Mouse (Mus musculus) stomach, postnatal 0 days (tissue): Measurements from ENCODE around the gene Lipk. TPM values are rescaled to one million over a fixed set of nuclear protein-coding genes. Genes with fewer than 3 reads are reported as not detected.

ENCODE experiments used
- ATAC-seq: fragments of 200-750 bp; cut with Nextera tagmentation; 2 replicates; pipeline ENCODE4 v1.8.0; 2017; ENCODE audit not compliant: low FRiP score, low TSS enrichment
- DNase-seq: peaks from one replicate; pipeline ENCODE4 v3.0.0-alpha.2; 2016; ENCODE audit warnings: low spot score
- H3K27ac ChIP-seq: fragments of 300-500 bp; sonication (generic); replicated peaks from 2 replicates; pipeline ENCODE4 v1.5.1; 2014; ENCODE audit warnings: mild to moderate bottlenecking, control low read depth
- H3K27me3 ChIP-seq: fragments of 300-500 bp; sonication (generic); 2 replicates; pipeline ENCODE4 v1.6.1; 2014; ENCODE audit warnings: low read length; ENCODE audit not compliant: control insufficient read depth, insufficient read depth
- H3K36me3 ChIP-seq: fragments of 300-500 bp; sonication (generic); 2 replicates; pipeline ENCODE4 v1.6.1; 2014; ENCODE audit warnings: low read length, mixed read lengths; ENCODE audit not compliant: control insufficient read depth, insufficient read depth
- H3K4me1 ChIP-seq: fragments of 300-500 bp; sonication (generic); replicated peaks from 2 replicates; pipeline ENCODE4 v1.6.1; 2014; ENCODE audit warnings: antibody characterized with exemption; ENCODE audit not compliant: control insufficient read depth, insufficient read depth
- H3K4me2 ChIP-seq: fragments of 300-500 bp; sonication (generic); replicated peaks from 2 replicates; pipeline ENCODE4 v1.6.1; 2014; ENCODE audit warnings: low read depth, mild to moderate bottlenecking, control low read depth, moderate library complexity
- H3K4me3 ChIP-seq: fragments of 300-500 bp; sonication (generic); 2 replicates; pipeline ENCODE4 v1.5.1; 2014; ENCODE audit warnings: low read depth, low read length, control low read depth
- H3K9ac ChIP-seq: fragments of 300-500 bp; sonication (generic); 2 replicates; pipeline ENCODE4 v1.6.1; 2014; ENCODE audit warnings: mild to moderate bottlenecking, low read length, control low read depth, mixed read lengths
- H3K9me3 ChIP-seq: fragments of 300-500 bp; sonication (generic); 2 replicates; pipeline ENCODE4 v1.6.1; 2016; ENCODE audit warnings: low read length; ENCODE audit not compliant: control insufficient read depth
- CTCF ChIP-seq: IDR thresholded peaks from 2 replicates; pipeline ENCODE4 v1.5.1; 2016; ENCODE audit warnings: antibody characterized with exemption, low read depth, mild to moderate bottlenecking, moderate library complexity
- EP300 ChIP-seq: optimal IDR thresholded peaks from 2 replicates; pipeline ENCODE3; 2016; ENCODE audit warnings: antibody characterized with exemption
- WGBS: fragments of 180-500 bp; shearing (Covaris S2); extraction: QIAGEN DNeasy Blood & Tissue Kit; methylation state at CpG from one replicate; pipeline ENCODE4 v1.1.7; 2014; 5-methylcytosine and 5-hydroxymethylcytosine counted together
- microRNA-seq: library from miRNA; unstranded; fragments of <30 nt; microRNA quantifications from one replicate; pipeline ENCODE4, GENCODE M21; 2016
- polyA plus RNA-seq: library from polyadenylated mRNA; unstranded; fragments of >200 nt; fragmentation: Nextera tagmentation; extraction: Ambion mirVana; gene quantifications from 2 replicates; pipeline ENCODE4 v1.2.1, GENCODE M21; 2015

Gene Lipk
- polyA plus RNA-seq, 1 experiment from 2014 or later, result 35.0 TPM

GRCm38 (mm10) chr19:34066779-34067472, 58.8 kb downstream of the Lipk start, which contains the start of gene Lipn:
Gene Lipn (plus strand): TSS chr19:34067358.
- DNase-seq, result peak; percentile 46
- Histone ChIP-seq H3K4me2 (no peak within 1 kb of the TSS), H3K36me3 (no peaks in the 10 kb centered on the region), H3K9ac (no peak within 1 kb of the TSS), H3K4me3 (no peak within 1 kb of the TSS), H3K27ac (no peak within 1 kb of the TSS), H3K4me1 (0 out of 2 replicates have a peak, but pooled peaks cover 2% of the 10 kb centered on the region), H3K27me3 (no peaks in the 10 kb centered on the region), H3K9me3 (no peaks in the 10 kb centered on the region)
- TF ChIP-seq EP300 (no peak), CTCF (no peak)
- peak; percentile 79 for ATAC-seq
- WGBS, result 81% methylated on average over 9 of the region's 9 CpGs

DNA sequence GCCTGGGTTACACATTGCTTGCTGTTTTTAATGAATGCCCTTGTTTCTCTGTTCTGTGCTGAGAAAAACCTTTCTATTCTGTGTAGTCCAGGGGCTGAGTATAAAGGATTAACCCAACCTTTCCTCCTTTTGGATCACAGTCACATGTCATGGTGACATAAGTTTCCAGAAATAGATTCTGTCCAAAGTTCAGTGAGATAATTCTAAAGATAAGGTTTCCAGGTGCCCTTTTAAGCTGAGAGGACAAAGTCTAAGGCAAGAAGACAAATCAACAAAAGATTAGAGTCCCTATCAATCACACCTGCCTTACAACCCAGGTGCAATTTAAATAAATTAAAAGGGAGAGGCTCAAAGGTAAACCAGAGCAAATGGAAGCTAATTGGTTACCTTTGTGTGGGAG, 66.1 kb downstream of the Lipk start:
- Histone ChIP-seq H3K27ac (no peak overlapping the region), H3K9me3 (no peaks in the 10 kb centered on the region), H3K36me3 (no peaks in the 10 kb centered on the region), H3K9ac (no peak overlapping the region), H3K27me3 (no peaks in the 10 kb centered on the region), H3K4me3 (no peak overlapping the region), H3K4me1 (no peaks in the 10 kb centered on the region), H3K4me2 (no peak overlapping the region)
- DNase-seq, result peak; percentile 17
- TF ChIP-seq CTCF (no peak), EP300 (no peak)
- peak; percentile 96 for ATAC-seq

DNA sequence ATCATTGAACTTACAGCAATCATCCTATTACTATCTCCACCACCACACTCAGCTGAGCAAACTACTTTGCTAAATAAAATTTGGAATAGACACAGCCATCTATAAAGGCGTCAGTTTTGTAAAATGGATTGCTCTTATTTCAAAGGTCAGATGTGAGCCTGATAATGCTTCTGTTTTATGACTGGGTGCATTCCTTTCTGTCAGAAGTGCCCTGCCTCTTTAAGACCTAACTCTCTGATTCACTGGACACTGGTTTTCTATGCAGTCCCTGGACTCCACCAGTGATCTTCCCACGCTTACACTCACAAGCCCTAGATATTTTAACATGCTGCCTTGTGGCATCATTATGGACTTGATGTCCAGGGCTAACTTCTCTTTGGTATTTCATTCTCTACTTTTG, 70.0 kb downstream of the Lipk start:
- no peak overlapping the region for H3K4me3 ChIP-seq
- DNase-seq (no peak), ATAC-seq (no peak)
- no peak overlapping the region for H3K4me2 ChIP-seq
- WGBS, result 59% methylated on average over 2 of the region's 2 CpGs
- H3K27me3 ChIP-seq, result no peaks in the 10 kb centered on the region
- TF ChIP-seq CTCF, result no peak
- TF ChIP-seq EP300, result no peak
- no peak overlapping the region for H3K27ac ChIP-seq
- no peaks in the 10 kb centered on the region for H3K36me3 ChIP-seq
- H3K9ac ChIP-seq, result no peak overlapping the region
- no peaks in the 10 kb centered on the region for H3K4me1 ChIP-seq
- H3K9me3 ChIP-seq, result no peaks in the 10 kb centered on the region

- no peak for ATAC-seq
- no peak overlapping the region for H3K4me2 ChIP-seq
- DNase-seq, result no peak
- no peak overlapping the region for H3K4me3 ChIP-seq
- 65% methylated on average over 3 of the region's 3 CpGs for WGBS
- H3K4me1 ChIP-seq, result no peaks in the 10 kb centered on the region
- no peaks in the 10 kb centered on the region for H3K9me3 ChIP-seq
- H3K36me3 ChIP-seq, result no peaks in the 10 kb centered on the region
- H3K9ac ChIP-seq, result no peak overlapping the region
- TF ChIP-seq EP300, result no peak
- no peak for TF ChIP-seq CTCF
- H3K27me3 ChIP-seq, result no peaks in the 10 kb centered on the region
- no peak overlapping the region for H3K27ac ChIP-seq
Measured at GRCm38 (mm10) chr19:34089011-34089680, 81.1 kb downstream of the Lipk start.

GRCm38 (mm10) chr19:34095381-34095780, 87.3 kb downstream of the Lipk start:
- ATAC-seq, result no peak
- Histone ChIP-seq H3K9ac (no peak overlapping the region), H3K4me3 (no peak overlapping the region), H3K4me1 (no peaks in the 10 kb centered on the region), H3K36me3 (no peaks in the 10 kb centered on the region), H3K27me3 (no peaks in the 10 kb centered on the region), H3K4me2 (no peak overlapping the region), H3K27ac (no peak overlapping the region), H3K9me3 (no peaks in the 10 kb centered on the region)
- DNase-seq, result no peak
- 58% methylated on average over 5 of the region's 5 CpGs for WGBS
- TF ChIP-seq EP300, result no peak
- TF ChIP-seq CTCF, result no peak

DNA sequence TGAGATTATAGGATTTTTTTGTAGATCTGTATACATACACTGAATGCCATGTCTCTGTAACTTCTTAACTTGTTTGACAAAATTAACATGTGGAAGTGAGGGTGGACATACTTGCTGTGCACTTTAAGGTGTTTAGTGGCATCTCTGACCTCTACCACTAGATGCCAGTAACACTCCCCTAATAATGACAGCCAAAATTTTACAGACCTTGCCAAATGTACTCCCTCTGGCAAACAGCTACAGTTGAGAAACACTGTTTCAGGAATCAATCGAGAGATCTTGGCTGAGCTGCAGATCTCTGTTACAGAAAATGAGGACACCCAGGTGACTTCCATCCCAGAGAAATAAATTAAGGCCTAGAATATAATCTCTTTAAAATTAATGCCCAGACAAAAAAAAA, 88.1 kb downstream of the Lipk start:
- TF ChIP-seq CTCF (peak; percentile 35; the same call in 1 of the 2 replicates), EP300 (no peak)
- Histone ChIP-seq H3K27ac (no peak overlapping the region), H3K36me3 (no peaks in the 10 kb centered on the region), H3K4me2 (no peak overlapping the region), H3K4me1 (no peaks in the 10 kb centered on the region), H3K27me3 (no peaks in the 10 kb centered on the region), H3K9me3 (no peaks in the 10 kb centered on the region), H3K4me3 (no peak overlapping the region), H3K9ac (no peak overlapping the region)
- no peak for DNase-seq
- 41% methylated on average over 1 of the region's 1 CpGs for WGBS
- no peak for ATAC-seq

Small RNA genes within 50 kb of the gene (microRNA-seq; reads per million reads assigned to microRNA genes)
- not detected for gene Gm23334

Other genes starting within 250 kb of the Lipk start
- 12.2 and 13.5 TPM in 2 replicates for gene Lipo3, start 246.3 kb upstream of the Lipk start, polyA plus RNA-seq
- not detected in 2 replicates for gene Lipo1, start 220.8 kb upstream of the Lipk start, polyA plus RNA-seq
- gene Lipf, start 47.1 kb upstream of the Lipk start, polyA plus RNA-seq, result not detected in 2 replicates
- gene Lipn, start 59.1 kb downstream of the Lipk start, polyA plus RNA-seq, result 1.1 and 1.2 TPM in 2 replicates
- 33.0 and 35.0 TPM in 2 replicates for gene Lipm, start 92.6 kb downstream of the Lipk start, polyA plus RNA-seq
- gene Ankrd22, start 157.8 kb downstream of the Lipk start, polyA plus RNA-seq, result 16.3 and 17.4 TPM in 2 replicates
- gene Stambpl1, start 183.9 kb downstream of the Lipk start, polyA plus RNA-seq, result 13.0 and 13.1 TPM in 2 replicates
- 3,095 and 3,545 TPM in 2 replicates for gene Acta2, start 247.3 kb downstream of the Lipk start, polyA plus RNA-seq